Mouse (Mus musculus): ENCODE results near the gene Gm20388.

GRCm38 (mm10) chr8:123330701-123331100, 3420.1 kb downstream of the Gm20388 start:
- TF ChIP-seq POLR2A (IDR thresholded peaks at IDR 0.05; ENCODE audit: borderline replicate concordance, extremely low read depth, insufficient read depth, insufficient read length, poor library complexity, severe bottlenecking) (no peak), CTCF (IDR thresholded peaks at IDR 0.05; ENCODE audit: borderline replicate concordance, extremely low read depth, insufficient read depth, insufficient read length) (no peak)

Measured in brain, embryonic 14.5 days (tissue).